In the genomic region with DNA sequence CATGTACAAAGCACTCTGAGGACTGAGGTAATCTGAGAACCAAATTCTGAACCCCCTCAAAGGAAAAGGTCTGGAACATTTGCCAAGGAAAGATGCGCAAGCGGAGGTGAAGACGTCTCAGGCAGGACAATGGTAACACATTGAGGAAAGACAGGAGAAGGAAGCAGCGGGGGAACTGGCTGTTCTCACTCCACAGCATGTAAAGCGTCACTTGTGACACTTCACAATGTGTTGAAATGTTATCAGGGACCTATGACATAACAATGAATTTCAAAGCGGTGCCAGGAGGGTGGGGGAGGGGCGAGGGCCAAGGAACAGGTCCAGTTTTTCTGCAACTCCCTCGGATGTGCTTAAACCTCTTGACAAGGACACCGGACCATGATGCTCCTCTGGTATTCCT, we compare ENCODE assay signal across 28 mouse cellular contexts.
DNase-seq lines count a peak whose midpoint lies in the region; ATAC-seq lines count a peak whose summit lies in the region.
"Had no signal": no experiment of that assay in that cellular context is flagged by ENCODE, and none has a peak within 500 bp of the region (broad histone marks: within the 10 kb centered on the region; RNA-seq: fewer than 3 reads in every experiment).

No protein-coding gene starts in this region.

- H3K27ac ChIP-seq in heart, embryonic 16.5 days (ENCODE audit: low read length), result peak overlapping the region; percentile 67
- H3K27ac ChIP-seq: embryonic facial prominence, embryonic 10.5 days; embryonic facial prominence, embryonic 15.5 days; forebrain, embryonic 12.5 days; hindbrain, embryonic 10.5 days; hindbrain, embryonic 15.5 days; kidney, embryonic 15.5 days; left cerebral cortex, adult 2 months; liver, embryonic 12.5 days; midbrain, embryonic 13.5 days; neural tube, embryonic 13.5 days had no signal

- peaks cover 16% of the 10 kb centered on the region for H3K4me1 ChIP-seq in heart, embryonic 16.5 days (ENCODE audit: control insufficient read depth, insufficient read depth, low read length)
- H3K4me1 ChIP-seq: embryonic facial prominence, embryonic 10.5 days; embryonic facial prominence, embryonic 15.5 days; forebrain, embryonic 12.5 days; hindbrain, embryonic 10.5 days; hindbrain, embryonic 15.5 days; kidney, embryonic 15.5 days; liver, embryonic 12.5 days; midbrain, embryonic 13.5 days; neural tube, embryonic 13.5 days had no signal

- 21% methylated on average over 9 of the region's 9 CpGs for WGBS in heart, embryonic 16.5 days

- DNase-seq in heart, adult 11 months, result peak; percentile 90
- DNase-seq in heart, postnatal 36 days, result no peak
- no peak for DNase-seq in right cerebral cortex, postnatal 10 days (ENCODE audit: low spot score in 2 of 2)
- no peak for DNase-seq in urinary bladder, postnatal 10 days (ENCODE audit: low spot score)
- DNase-seq: adrenal gland, adult 2 months; adrenal gland, postnatal 36 days; cerebellum, adult 18-20 months; cerebellum, postnatal 14 days; gastrocnemius, postnatal 25 days; kidney, adult 18-20 months; kidney, postnatal 25 days; liver, postnatal 0 days; lung, postnatal 36 days had no signal

- ATAC-seq in granulocyte monocyte progenitor cell, adult 5-6 weeks (replicated peaks; ENCODE audit: poor library complexity, severe bottlenecking), result peak; percentile 35
- peak; percentile 51 for ATAC-seq in heart, embryonic 16.5 days (replicated peaks; ENCODE audit: extremely low read depth, insufficient read depth, low FRiP score)
- peak; percentile 35; the same call in 1 of the 2 replicates for ATAC-seq in megakaryocyte, adult 5-6 weeks (ENCODE audit: poor library complexity, severe bottlenecking)
- ATAC-seq: activated CD4-positive, CD25-positive, alpha-beta regulatory T cell, adult 4 months; liver, embryonic 12.5 days; liver, postnatal 0 days; midbrain, embryonic 13.5 days had no signal

- no peak overlapping the region for H3K4me3 ChIP-seq in heart, embryonic 16.5 days (ENCODE audit: low read length)
- H3K4me3 ChIP-seq: embryonic facial prominence, embryonic 10.5 days; embryonic facial prominence, embryonic 15.5 days; forebrain, embryonic 12.5 days; hindbrain, embryonic 10.5 days; hindbrain, embryonic 15.5 days; kidney, embryonic 15.5 days; left cerebral cortex, adult 2 months; liver, embryonic 12.5 days; midbrain, embryonic 13.5 days; neural tube, embryonic 13.5 days had no signal

- no peak overlapping the region for H3K9ac ChIP-seq in heart, embryonic 16.5 days (ENCODE audit: low read length)
- H3K9ac ChIP-seq: embryonic facial prominence, embryonic 15.5 days; forebrain, embryonic 12.5 days; hindbrain, embryonic 15.5 days; kidney, embryonic 15.5 days; liver, embryonic 12.5 days; liver, postnatal 0 days; midbrain, embryonic 13.5 days; neural tube, embryonic 13.5 days had no signal

- H3K36me3 ChIP-seq in heart, embryonic 16.5 days (ENCODE audit: control insufficient read depth, insufficient read depth), result no peaks in the 10 kb centered on the region
- H3K36me3 ChIP-seq: embryonic facial prominence, embryonic 10.5 days; embryonic facial prominence, embryonic 15.5 days; forebrain, embryonic 12.5 days; hindbrain, embryonic 10.5 days; hindbrain, embryonic 15.5 days; kidney, embryonic 15.5 days; liver, embryonic 12.5 days; midbrain, embryonic 13.5 days; neural tube, embryonic 13.5 days had no signal

- intact Hi-C loops in heart, postnatal 36 days (cut with DNase I), result loop anchor here (5.0 to 10.0 kb wide), 2 partner anchors 58 to 219 kb away; no protein-coding TSS in a partner anchor

- H3K27me3 ChIP-seq in heart, embryonic 16.5 days (ENCODE audit: control insufficient read depth, insufficient read depth, low read length), result no peaks in the 10 kb centered on the region
- H3K27me3 ChIP-seq: CH12.LX; embryonic facial prominence, embryonic 15.5 days; forebrain, embryonic 12.5 days; hindbrain, embryonic 15.5 days; kidney, embryonic 15.5 days; liver, embryonic 12.5 days; neural tube, embryonic 13.5 days had no signal

- H3K9me3 ChIP-seq in heart, embryonic 16.5 days (replicated peaks; ENCODE audit: control insufficient read depth, low read length), result no peaks in the 10 kb centered on the region; the same call in 1 of the 2 replicates
- H3K9me3 ChIP-seq: embryonic facial prominence, embryonic 10.5 days; embryonic facial prominence, embryonic 15.5 days; forebrain, embryonic 12.5 days; hindbrain, embryonic 10.5 days; hindbrain, embryonic 15.5 days; kidney, embryonic 15.5 days; liver, embryonic 12.5 days; midbrain, embryonic 13.5 days; neural tube, embryonic 13.5 days had no signal

- peak overlapping the region; percentile 12; the same call in 1 of the 2 replicates for H3K4me2 ChIP-seq in heart, embryonic 16.5 days (ENCODE audit: low read depth, low read length)
- H3K4me2 ChIP-seq: embryonic facial prominence, embryonic 15.5 days; forebrain, embryonic 12.5 days; hindbrain, embryonic 15.5 days; kidney, embryonic 15.5 days; liver, embryonic 12.5 days; midbrain, embryonic 13.5 days; neural tube, embryonic 13.5 days had no signal
